Mouse (Mus musculus) cerebellum, adult 2 months (tissue): Measurements from ENCODE around the gene Runx2.

Experiments used
- CTCF ChIP-seq: fragments of 200-500 bp; IDR thresholded peaks from 2 replicates; pipeline ENCODE4 v1.5.1; 2011; ENCODE audit warnings: low read depth, mild to moderate bottlenecking, control low read depth, low read length, moderate library complexity, borderline replicate concordance; ENCODE audit not compliant: insufficient read depth
- POLR2A ChIP-seq: fragments of 200-500 bp; IDR thresholded peaks from 2 replicates; pipeline ENCODE4 v1.6.1; 2011; ENCODE audit warnings: low read length, control low read depth, borderline replicate concordance; ENCODE audit not compliant: insufficient read depth

- no peak for TF ChIP-seq CTCF
- no peak for TF ChIP-seq POLR2A
Observed at GRCm38 (mm10) chr17:44592737-44593090, 221.9 kb downstream of the Runx2 start.
